Mouse (Mus musculus) urinary bladder, postnatal 4 days (tissue): ENCODE data around the gene Nr5a1.

Experiments
- DNase-seq, 2 experiments: peaks; one replicate each; pipeline ENCODE4 v3.0.0; 2021 to 2022; ENCODE audit warnings: low spot score in 2 of 2

Gene Nr5a1

GRCm38 (mm10) chr2:38650340-38650739 lies 64.0 kb downstream of the Nr5a1 start:
- DNase-seq, result no peak

GRCm38 (mm10) chr2:38647661-38648060 lies 66.7 kb downstream of the Nr5a1 start:
- DNase-seq, result no peak

- no peak for DNase-seq
Measured at GRCm38 (mm10) chr2:38647201-38647606, 67.1 kb downstream of the Nr5a1 start.

- DNase-seq, result peak; percentile 52 to 73
Measured at GRCm38 (mm10) chr2:38645936-38646335, 68.4 kb downstream of the Nr5a1 start.

GRCm38 (mm10) chr2:38643625-38644427 lies 70.5 kb downstream of the Nr5a1 start, which contains the start of gene Psmb7:
Gene Psmb7 (minus strand): TSS chr2:38644087.
- DNase-seq, result peak; percentile 81 to 88
